Mouse (Mus musculus): ENCODE results near the gene Nhej1.

Nhej1 gene

DNA sequence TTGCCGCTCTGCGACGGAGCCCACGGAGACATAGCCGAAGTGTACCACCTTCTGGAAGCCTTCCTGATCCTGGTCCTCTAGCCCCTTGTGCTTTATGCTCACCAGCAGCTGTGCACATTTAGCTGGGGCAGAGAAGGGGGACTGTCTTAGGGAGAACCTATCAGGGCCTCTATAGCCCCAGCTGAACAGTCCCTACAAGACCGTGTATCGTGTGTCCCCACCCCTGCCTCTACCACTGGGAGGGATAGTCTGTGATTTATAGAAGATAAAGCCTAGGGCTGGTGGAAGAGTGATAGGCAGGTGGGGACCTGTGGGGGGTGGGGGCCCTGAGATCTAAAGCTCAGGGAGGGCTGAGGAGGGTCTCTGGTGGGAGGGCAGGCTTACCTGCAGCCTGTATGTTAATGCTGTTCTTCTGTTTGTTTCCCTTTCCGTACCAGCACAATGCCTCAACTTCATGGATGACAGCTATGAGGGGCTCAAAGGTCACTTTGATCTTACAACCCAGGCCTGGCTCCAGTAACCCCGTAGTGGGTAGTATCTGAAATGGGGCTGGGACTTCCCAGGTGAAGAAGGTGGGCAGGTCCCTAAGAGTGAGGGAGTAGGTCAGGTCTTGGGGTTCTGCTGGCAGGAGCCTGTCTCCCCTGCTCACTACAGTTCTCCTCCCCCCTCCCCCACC is 197.2 kb downstream of the Nhej1 start:
- DNase-seq, result no peak

DNA sequence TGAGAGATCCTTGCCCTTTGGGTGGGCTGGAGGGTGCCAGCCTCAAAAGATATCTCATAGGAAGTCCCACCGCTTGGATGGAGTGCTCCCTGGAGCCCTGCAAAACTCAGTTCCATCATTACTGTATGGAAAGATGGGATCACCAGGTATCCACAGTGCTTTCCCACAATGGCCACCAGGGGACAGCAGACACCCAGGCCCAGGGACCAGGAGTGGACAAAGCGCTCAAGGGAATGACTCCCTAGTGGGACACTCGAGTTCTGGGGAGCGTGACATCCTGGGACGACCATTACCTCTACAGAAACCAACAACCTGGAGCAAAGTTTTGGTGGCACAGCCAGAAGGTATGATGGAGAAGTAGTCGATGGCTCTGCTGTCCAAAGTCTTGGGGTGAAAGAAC is 198.3 kb downstream of the Nhej1 start:
- DNase-seq, result peak; percentile 62

DNA sequence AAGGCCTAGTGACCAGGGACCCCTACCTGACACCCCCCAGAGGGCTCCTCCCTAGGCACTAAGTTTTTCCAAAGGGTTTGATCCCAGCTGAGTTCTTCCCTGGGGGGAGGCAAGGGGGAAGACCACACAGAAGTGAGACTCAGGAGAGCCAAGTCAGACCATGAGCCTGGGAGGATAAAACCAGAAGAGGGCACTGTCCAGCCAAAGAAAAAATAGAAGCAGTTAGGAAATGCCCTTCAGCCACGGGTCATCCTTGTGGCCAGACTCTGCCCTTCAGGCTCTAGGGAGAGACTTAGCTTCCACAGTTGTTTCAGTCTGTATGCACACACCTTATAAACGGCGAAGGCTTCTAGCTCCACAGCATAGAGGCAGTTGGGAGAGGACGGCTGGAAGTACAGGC is 200.5 kb downstream of the Nhej1 start:
- DNase-seq, result no peak

Measured in retina, postnatal 1 day (tissue).